Mouse (Mus musculus) CH12.LX (cell line): ENCODE measurements around the gene 9130019O22Rik. TPM values are rescaled to one million over a fixed set of nuclear protein-coding genes. Genes with fewer than 3 reads are reported as not detected.

Source experiments
- DNase-seq: peaks from one replicate; pipeline ENCODE4 v3.0.0-alpha.2; 2013; ENCODE audit errors: extremely low read depth
- H3K27ac ChIP-seq: 2 replicates; pipeline ENCODE4 v1.5.1; 2012; ENCODE audit warnings: low read depth, mild to moderate bottlenecking, control low read depth, moderate library complexity; ENCODE audit not compliant: insufficient read depth
- H3K27me3 ChIP-seq: replicated peaks from 2 replicates; pipeline ENCODE3; 2012; ENCODE audit warnings: inconsistent platforms
- H3K36me3 ChIP-seq, 2 experiments: replicated peaks in 1 of 2; 2 replicates each; pipeline versions ENCODE3 to v1.6.1; 2012; ENCODE audit warnings: inconsistent platforms in 1 of 2, low read length in 1 of 2, mild to moderate bottlenecking in 1 of 2, mixed read lengths in 1 of 2, moderate library complexity in 1 of 2; ENCODE audit not compliant: control insufficient read depth in 1 of 2, insufficient read depth in 1 of 2
- H3K4me1 ChIP-seq, 2 experiments: 2 replicates each; pipeline ENCODE4 v1.6.1; 2012; ENCODE audit warnings: inconsistent platforms in 1 of 2, moderate library complexity in 1 of 2; ENCODE audit not compliant: insufficient read depth in 2 of 2, control insufficient read depth in 1 of 2
- H3K4me2 ChIP-seq: 2 replicates; pipeline ENCODE4 v1.6.1; 2012; ENCODE audit warnings: low read depth, mild to moderate bottlenecking, control low read depth; ENCODE audit not compliant: poor library complexity, insufficient read depth, severe bottlenecking
- H3K4me3 ChIP-seq, 3 experiments: fragments of 150-350 bp in 1 of 3; sonication (generic) in 1 of 3; replicated peaks in 1 of 3; 2 replicates each; pipeline versions ENCODE3 to v1.5.1; 2011 to 2012; ENCODE audit warnings: low read depth in 2 of 3, low read length in 2 of 3, mild to moderate bottlenecking in 2 of 3, moderate library complexity in 2 of 3, control low read depth in 1 of 3, improper control_type of control experiment in 1 of 3, inconsistent platforms in 1 of 3, mixed read lengths in 1 of 3; ENCODE audit not compliant: poor library complexity in 1 of 3
- H3K79me2 ChIP-seq: replicated peaks from 2 replicates; pipeline ENCODE4 v1.6.1; 2012; ENCODE audit warnings: mild to moderate bottlenecking, moderate library complexity; ENCODE audit not compliant: control insufficient read depth, poor library complexity, insufficient read depth, severe bottlenecking; ENCODE audit errors: extremely low read depth
- H3K9ac ChIP-seq: 2 replicates; pipeline ENCODE4 v1.6.1; 2012; ENCODE audit warnings: low read depth, mild to moderate bottlenecking, control low read depth, moderate library complexity; ENCODE audit not compliant: insufficient read depth
- H3K9me3 ChIP-seq: replicated peaks from 2 replicates; pipeline ENCODE3; 2012; ENCODE audit warnings: low read length, inconsistent platforms, mixed read lengths
- CHD2 ChIP-seq: IDR thresholded peaks from 2 replicates; pipeline ENCODE4 v1.6.1; 2011; ENCODE audit warnings: low read length, improper control_type of control experiment
- CTCF ChIP-seq, 2 experiments: IDR thresholded peaks in 1 of 2; conservative IDR thresholded peaks in 1 of 2; 2 replicates each; pipeline ENCODE4 v1.5.1; 2011 to 2012; ENCODE audit warnings: low read depth in 2 of 2, low read length in 2 of 2, improper control_type of control experiment in 1 of 2, inconsistent platforms in 1 of 2, mild to moderate bottlenecking in 1 of 2, moderate library complexity in 1 of 2
- EP300 ChIP-seq: IDR thresholded peaks from 2 replicates; pipeline ENCODE4 v1.6.1; 2011; ENCODE audit warnings: low read length, improper control_type of control experiment
- ETS1 ChIP-seq: conservative IDR thresholded peaks from 2 replicates; pipeline ENCODE4 v1.6.1; 2012; ENCODE audit warnings: low read depth, mild to moderate bottlenecking, inconsistent platforms, low read length, improper control_type of control experiment, moderate library complexity
- GABPA ChIP-seq: IDR thresholded peaks from 2 replicates; pipeline ENCODE4 v1.6.1; 2012; ENCODE audit warnings: low read depth, low read length, improper control_type of control experiment, inconsistent platforms; ENCODE audit not compliant: insufficient replicate concordance
- IRF4 ChIP-seq: IDR thresholded peaks from 2 replicates; pipeline ENCODE4 v1.6.1; 2014; ENCODE audit warnings: low read depth, mild to moderate bottlenecking, inconsistent platforms, low read length, improper control_type of control experiment
- JUND ChIP-seq: conservative IDR thresholded peaks from 2 replicates; pipeline ENCODE4 v1.6.1; 2011; ENCODE audit warnings: low read depth, low read length, improper control_type of control experiment
- KAT2A ChIP-seq: IDR thresholded peaks from 2 replicates; pipeline ENCODE4 v1.6.1; 2012; ENCODE audit warnings: low read length, improper control_type of control experiment, inconsistent platforms; ENCODE audit not compliant: insufficient replicate concordance
- MAX ChIP-seq: IDR thresholded peaks from 2 replicates; pipeline ENCODE4 v1.6.1; 2011; ENCODE audit warnings: low read length, improper control_type of control experiment
- MAZ ChIP-seq: IDR thresholded peaks from 2 replicates; pipeline ENCODE4 v1.6.1; 2012; ENCODE audit warnings: low read depth, mild to moderate bottlenecking, inconsistent platforms, low read length, improper control_type of control experiment, moderate library complexity
- MYC ChIP-seq: IDR thresholded peaks from 2 replicates; pipeline ENCODE4 v1.6.1; 2011; ENCODE audit warnings: low read depth, mild to moderate bottlenecking, improper control_type of control experiment, low read length
- NELFE ChIP-seq: IDR thresholded peaks from 2 replicates; pipeline ENCODE4 v1.6.1; 2011; ENCODE audit warnings: low read depth, low read length, improper control_type of control experiment
- NRF1 ChIP-seq: IDR thresholded peaks from 2 replicates; pipeline ENCODE4 v1.6.1; 2014; ENCODE audit warnings: low read depth, mild to moderate bottlenecking, inconsistent platforms, low read length, improper control_type of control experiment, moderate library complexity
- POLR2AphosphoS2 ChIP-seq: IDR thresholded peaks from 2 replicates; pipeline ENCODE4 v1.6.1; 2011; ENCODE audit warnings: low read depth, low read length, improper control_type of control experiment
- RAD21 ChIP-seq: IDR thresholded peaks from 2 replicates; pipeline ENCODE4 v1.6.1; 2011; ENCODE audit warnings: low read depth, mild to moderate bottlenecking, low read length, improper control_type of control experiment, moderate library complexity
- RCOR1 ChIP-seq: conservative IDR thresholded peaks from 2 replicates; pipeline ENCODE4 v1.6.1; 2012; ENCODE audit warnings: low read depth, mild to moderate bottlenecking, inconsistent platforms, low read length, improper control_type of control experiment
- SMC3 ChIP-seq: IDR thresholded peaks from 2 replicates; pipeline ENCODE4 v1.6.1; 2011; ENCODE audit warnings: low read depth, low read length, improper control_type of control experiment
- TBP ChIP-seq: conservative IDR thresholded peaks from 2 replicates; pipeline ENCODE4 v1.6.1; 2011; ENCODE audit warnings: low read depth, low read length, improper control_type of control experiment
- USF1 ChIP-seq: IDR thresholded peaks from 2 replicates; pipeline ENCODE4 v1.6.1; 2014; ENCODE audit warnings: low read depth, mild to moderate bottlenecking, inconsistent platforms, low read length, improper control_type of control experiment
- ZC3H11A ChIP-seq: IDR thresholded peaks from 2 replicates; pipeline ENCODE4 v1.6.1; 2012; ENCODE audit warnings: low read depth, mild to moderate bottlenecking, inconsistent platforms, low read length, improper control_type of control experiment
- ZKSCAN1 ChIP-seq: IDR thresholded peaks from 2 replicates; pipeline ENCODE4 v1.6.1; 2012; ENCODE audit warnings: low read depth, inconsistent platforms, low read length, improper control_type of control experiment, borderline replicate concordance
- dilution Hi-C: fragments of 300-500 bp; cut with MboI; formaldehyde crosslinking; loops from 2 replicates; pipeline ENCODE4 v1.14.3; 2020; ENCODE audit warnings: low sequenced_read_pairs; ENCODE audit not compliant: extremely low pct_unique_long_range_greater_than_20kb, extremely low pct_ligation_motif_present
- in situ Hi-C: fragments of 300-500 bp; cut with MboI; formaldehyde crosslinking; loops from 3 replicates; pipeline ENCODE4 v1.14.3; 2019; ENCODE audit warnings: low sequenced_read_pairs, low pct_ligation_motif_present, low pct_unique_long_range_greater_than_20kb, mixed read lengths
- polyA plus RNA-seq: library from polyadenylated mRNA; unstranded; fragments of >175 nt; gene quantifications from 2 replicates; pipeline ENCODE4 v1.2.1, GENCODE M21; 2012; ENCODE audit warnings: low read depth; ENCODE audit not compliant: insufficient read length
- total RNA-seq, 2 experiments: library from RNA; depleted of rRNA; stranded (reverse); fragments of 300-350 nt in 1 of 2; fragments of >200 nt in 1 of 2; gene quantifications; 2 replicates each; pipeline ENCODE4 v1.2.3; 2012 to 2014

Gene 9130019O22Rik
- total and polyA plus RNA-seq, 3 experiments: 3.3 to 4.2 (median 4.0) TPM

GRCm38 (mm10) chr7:127402980-127403379 lies 16.0 kb upstream of the 9130019O22Rik start:
- H3K79me2 ChIP-seq: no peaks in the 10 kb centered on the region
- TF ChIP-seq SMC3: peak; percentile 22
- peak in 1 of 2 experiments; percentile 34; a peak in 2 of 4 replicates for TF ChIP-seq CTCF (conservative IDR thresholded peaks at IDR 0.05 in 1 of 2, IDR thresholded peaks at IDR 0.05 in 1 of 2; ENCODE audit: low read depth in 2 of 2, low read length in 2 of 2)
- TF ChIP-seq EP300: no peak
- TF ChIP-seq GABPA: no peak
- no peak for TF ChIP-seq USF1
- no peak for TF ChIP-seq RCOR1
- TF ChIP-seq JUND: no peak
- TF ChIP-seq POLR2AphosphoS2: no peak
- TF ChIP-seq CHD2: no peak
- no peak for TF ChIP-seq ZKSCAN1
- TF ChIP-seq TBP: no peak
- no peak for TF ChIP-seq NRF1
- TF ChIP-seq MAZ: no peak
- TF ChIP-seq KAT2A: no peak
- no peak for TF ChIP-seq MAX
- TF ChIP-seq MYC: no peak
- no peak for TF ChIP-seq IRF4
- TF ChIP-seq ETS1: no peak
- TF ChIP-seq NELFE: no peak
- peak; percentile 14 for TF ChIP-seq RAD21
- dilution Hi-C loops (no loop called here), in situ Hi-C loops (no loop called here)
- no peak overlapping the region for H3K9ac ChIP-seq
- no peak overlapping the region for H3K27ac ChIP-seq
- no peaks in the 10 kb centered on the region for H3K9me3 ChIP-seq
- H3K4me2 ChIP-seq: no peak overlapping the region
- peaks cover 4 to 8% of the 10 kb centered on the region in 2 experiments for H3K36me3 ChIP-seq
- DNase-seq: no peak
- no peak overlapping the region for H3K4me3 ChIP-seq
- H3K27me3 ChIP-seq: no peaks in the 10 kb centered on the region
- peaks cover 0 to 18% of the 10 kb centered on the region in 2 experiments; a peak in 2 of 4 replicates for H3K4me1 ChIP-seq

GRCm38 (mm10) chr7:127400355-127400754 lies 13.4 kb upstream of the 9130019O22Rik start:
- H3K27ac ChIP-seq: no peak overlapping the region
- no peak for DNase-seq
- in situ Hi-C loops (no loop called here), dilution Hi-C loops (no loop called here)
- peaks cover 4 to 8% of the 10 kb centered on the region in 2 experiments for H3K36me3 ChIP-seq
- H3K4me1 ChIP-seq: no peaks in the 10 kb centered on the region
- no peaks in the 10 kb centered on the region for H3K79me2 ChIP-seq
- H3K4me3 ChIP-seq: no peak overlapping the region
- H3K9ac ChIP-seq: no peak overlapping the region
- H3K27me3 ChIP-seq: no peaks in the 10 kb centered on the region
- no peaks in the 10 kb centered on the region for H3K9me3 ChIP-seq
- H3K4me2 ChIP-seq: no peak overlapping the region
- TF ChIP-seq TBP: no peak
- TF ChIP-seq ZC3H11A: no peak
- no peak for TF ChIP-seq GABPA
